ENCODE assay signal across 8 mouse cellular contexts in genomic region chr5:62765459-62765783, GRCm38 (mm10). TPM values are rescaled to one million over a fixed set of nuclear protein-coding genes. Genes with fewer than 3 reads are reported as not detected.
DNase-seq lines count a peak whose midpoint lies in the region; ATAC-seq and TF ChIP-seq lines count a peak whose summit lies in the region.

No protein-coding gene starts in this region.

- no peak overlapping the region for H3K27ac ChIP-seq in forebrain, postnatal 0 days (ENCODE audit: low read depth, low read length)
- no peak overlapping the region for H3K27ac ChIP-seq in liver, embryonic 16.5 days (ENCODE audit: low read length)

- no peaks in the 10 kb centered on the region for H3K79me3 ChIP-seq in C2C12 (ENCODE audit: low read depth)

- no peak for TF ChIP-seq CTCF in C2C12 (IDR thresholded peaks at IDR 0.05; ENCODE audit: control insufficient read depth, insufficient read depth, insufficient read length)
- TF ChIP-seq CTCF in forebrain, postnatal 0 days (IDR thresholded peaks at IDR 0.05; ENCODE audit: low read depth), result no peak

- no peaks in the 10 kb centered on the region for H3K79me2 ChIP-seq in C2C12 (ENCODE audit: control insufficient read depth, insufficient read depth)

- peak overlapping the region; percentile 37 for H3K4me3 ChIP-seq in C2C12 (ENCODE audit: insufficient read depth, poor library complexity, severe bottlenecking)
- peak overlapping the region; percentile 67 for H3K4me3 ChIP-seq in forebrain, postnatal 0 days (ENCODE audit: low read depth, low read length)
- H3K4me3 ChIP-seq in liver, embryonic 16.5 days (ENCODE audit: low read depth, low read length), result peak overlapping the region; percentile 61

- 12% methylated on average over 5 of the region's 5 CpGs for WGBS in forebrain, postnatal 0 days
- 22% methylated on average over 5 of the region's 5 CpGs for WGBS in liver, embryonic 16.5 days (ENCODE audit: insufficient replicate concordance)

- no peaks in the 10 kb centered on the region for H3K27me3 ChIP-seq in C2C12 (ENCODE audit: control insufficient read depth, insufficient read depth, insufficient read length)
- no peaks in the 10 kb centered on the region for H3K27me3 ChIP-seq in forebrain, postnatal 0 days (ENCODE audit: insufficient read depth, low read length)
- H3K27me3 ChIP-seq in liver, embryonic 16.5 days (ENCODE audit: control insufficient read depth, insufficient read depth, low read depth, low read length), result no peaks in the 10 kb centered on the region; the same call in none of the 2 replicates

- no peaks in the 10 kb centered on the region for H3K36me3 ChIP-seq in C2C12 (ENCODE audit: control insufficient read depth, insufficient read depth)
- H3K36me3 ChIP-seq in forebrain, postnatal 0 days (ENCODE audit: insufficient read depth), result no peaks in the 10 kb centered on the region
- H3K36me3 ChIP-seq in liver, embryonic 16.5 days (ENCODE audit: control insufficient read depth, insufficient read depth), result no peaks in the 10 kb centered on the region

- DNase-seq in frontal cortex, postnatal 36 days (ENCODE audit: low spot score in 2 of 2), result no peak
- DNase-seq in forebrain, postnatal 0 days, result no peak
- DNase-seq in cerebellum, postnatal 36 days, result no peak
- no peak for DNase-seq in layer of hippocampus, postnatal 25 days (ENCODE audit: extremely low spot score in 1 of 2, low spot score in 1 of 2)

- H3K4me2 ChIP-seq in forebrain, postnatal 0 days (ENCODE audit: low read depth), result peak overlapping the region; percentile 83
- peak overlapping the region; percentile 44 for H3K4me2 ChIP-seq in liver, embryonic 16.5 days (ENCODE audit: low read depth, low read length)

- no peaks in the 10 kb centered on the region for H3K4me1 ChIP-seq in forebrain, postnatal 0 days (ENCODE audit: insufficient read depth)
- H3K4me1 ChIP-seq in liver, embryonic 16.5 days (ENCODE audit: control insufficient read depth, low read depth, low read length), result no peaks in the 10 kb centered on the region

- ATAC-seq in frontal cortex, adult (ENCODE audit: low TSS enrichment), result peak; percentile 10; the same call in 1 of the 2 replicates
- peak; percentile 5; the same call in 1 of the 2 replicates for ATAC-seq in forebrain, postnatal 0 days
- ATAC-seq in liver, embryonic 16.5 days (ENCODE audit: low read depth), result no peak
- ATAC-seq in granulocyte monocyte progenitor cell, adult 5-6 weeks (replicated peaks; ENCODE audit: poor library complexity, severe bottlenecking), result no peak; the same call in 1 of the 2 replicates

- H3K9ac ChIP-seq in forebrain, postnatal 0 days, result peak overlapping the region; percentile 62
- H3K9ac ChIP-seq in liver, embryonic 16.5 days (ENCODE audit: low read depth, low read length), result peak overlapping the region; percentile 34; the same call in 1 of the 2 replicates

- H3K9me3 ChIP-seq in forebrain, postnatal 0 days (ENCODE audit: low read length), result no peaks in the 10 kb centered on the region
- H3K9me3 ChIP-seq in liver, embryonic 16.5 days (replicated peaks; ENCODE audit: control insufficient read depth, low read length), result no peaks in the 10 kb centered on the region

- H3ac ChIP-seq in C2C12 (ENCODE audit: control insufficient read depth, insufficient read length, low read depth), result peak overlapping the region; percentile 71

TF ChIP-seq in C2C12, 6 proteins besides CTCF, POLR2A, EP300 and RAD21:
- TF ChIP-seq USF1 (IDR thresholded peaks at IDR 0.05; ENCODE audit: low read depth) (no peak), MYOD1 (IDR thresholded peaks at IDR 0.05; ENCODE audit: control insufficient read depth, insufficient read length, low read depth) (no peak), FOSL1 (IDR thresholded peaks at IDR 0.05; ENCODE audit: insufficient read depth, low read length, poor library complexity, severe bottlenecking) (no peak), CEBPB (IDR thresholded peaks at IDR 0.05; ENCODE audit: low read depth) (no peak), MAX (IDR thresholded peaks at IDR 0.05) (no peak), MYOG (IDR thresholded peaks at IDR 0.05; ENCODE audit: control insufficient read depth, extremely low read depth, insufficient read length) (no peak)

RNA-seq across cellular contexts. Expression of gene Arap2, which starts 0.5 kb away (rescaled TPM):
- polyA plus RNA-seq in C2C12 (2012; fragmentation: generic; extraction: Trizol), result 0.51 TPM
- 18.8 and 22.2 TPM in 2 replicates for total RNA-seq in forebrain, postnatal 0 days (2014; rRNA removed)
- polyA plus RNA-seq in forebrain, postnatal 0 days (2015; fragmentation: Nextera tagmentation; extraction: Ambion mirVana), result 6.8 and 8.4 TPM in 2 replicates
- 1.3 and 1.7 TPM in 2 replicates for polyA plus RNA-seq in liver, embryonic 16.5 days (2015; fragmentation: Nextera tagmentation; extraction: Ambion mirVana)
- 53.5 and 76.2 TPM in 2 replicates for total RNA-seq in granulocyte monocyte progenitor cell, adult 5-6 weeks (2014; fragmentation: Nextera tagmentation)
- total RNA-seq in granulocyte monocyte progenitor cell, adult 5-6 weeks (2017), result 45.7 and 57.2 TPM in 2 replicates
- total RNA-seq in layer of hippocampus, postnatal 25 days (2021), result 10 to 100 TPM; 41.0 to 49.9 TPM

RNA-seq across cellular contexts. Expression of gene Dthd1, which starts 48.2 kb away (rescaled TPM):
- not detected for polyA plus RNA-seq in C2C12 (2012; fragmentation: generic; extraction: Trizol)
- total RNA-seq in forebrain, postnatal 0 days (2014; rRNA removed), result 0.08 and 0.57 TPM in 2 replicates
- polyA plus RNA-seq in forebrain, postnatal 0 days (2015; fragmentation: Nextera tagmentation; extraction: Ambion mirVana), result not detected in 2 replicates
- not detected in 2 replicates for polyA plus RNA-seq in liver, embryonic 16.5 days (2015; fragmentation: Nextera tagmentation; extraction: Ambion mirVana)
- total RNA-seq in granulocyte monocyte progenitor cell, adult 5-6 weeks (2014; fragmentation: Nextera tagmentation), result not detected in 2 replicates
- total RNA-seq in granulocyte monocyte progenitor cell, adult 5-6 weeks (2017), result not detected in 2 replicates
- total RNA-seq in layer of hippocampus, postnatal 25 days (2021), result under 1 TPM in 1 of 2 experiments, not detected in 1; 0.10 TPM

Comparison
In these comparisons a context has a peak if more than half of its experiments do, and no peak if none do; other contexts are left out.
1. ATAC-seq: peak in frontal cortex, adult (single experiment) and forebrain, postnatal 0 days (single experiment); none in liver, embryonic 16.5 days (single experiment) and granulocyte monocyte progenitor cell, adult 5-6 weeks (single experiment).
2. Peak in every context shown above with its lines, with median percentiles within 50 percentile points of each other: H3K4me3 ChIP-seq.